Mouse (Mus musculus): ENCODE results near the gene Clpb.

The Clpb gene

DNA sequence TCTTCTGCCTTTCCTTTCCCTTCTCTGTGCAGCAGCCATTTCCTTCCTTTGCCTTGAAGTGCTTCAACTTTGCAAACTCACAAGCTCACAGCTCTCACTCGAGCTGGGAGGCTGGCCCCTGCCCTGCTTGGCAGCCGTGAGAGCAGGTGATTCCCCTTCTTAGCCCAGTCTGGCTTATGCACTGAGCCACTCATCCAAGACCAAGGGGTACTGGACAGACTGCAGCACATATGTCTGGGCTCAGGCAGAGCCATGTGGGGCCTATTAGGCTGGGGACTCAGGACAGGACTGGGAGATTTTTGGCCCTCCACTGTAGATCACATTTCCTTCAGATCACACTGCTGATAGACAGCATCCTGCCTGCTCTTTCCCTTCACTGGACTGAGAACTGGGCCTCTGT, 10.1 kb downstream of the Clpb start:
- no peak for DNase-seq (ENCODE audit: low read depth, low spot score)

DNA sequence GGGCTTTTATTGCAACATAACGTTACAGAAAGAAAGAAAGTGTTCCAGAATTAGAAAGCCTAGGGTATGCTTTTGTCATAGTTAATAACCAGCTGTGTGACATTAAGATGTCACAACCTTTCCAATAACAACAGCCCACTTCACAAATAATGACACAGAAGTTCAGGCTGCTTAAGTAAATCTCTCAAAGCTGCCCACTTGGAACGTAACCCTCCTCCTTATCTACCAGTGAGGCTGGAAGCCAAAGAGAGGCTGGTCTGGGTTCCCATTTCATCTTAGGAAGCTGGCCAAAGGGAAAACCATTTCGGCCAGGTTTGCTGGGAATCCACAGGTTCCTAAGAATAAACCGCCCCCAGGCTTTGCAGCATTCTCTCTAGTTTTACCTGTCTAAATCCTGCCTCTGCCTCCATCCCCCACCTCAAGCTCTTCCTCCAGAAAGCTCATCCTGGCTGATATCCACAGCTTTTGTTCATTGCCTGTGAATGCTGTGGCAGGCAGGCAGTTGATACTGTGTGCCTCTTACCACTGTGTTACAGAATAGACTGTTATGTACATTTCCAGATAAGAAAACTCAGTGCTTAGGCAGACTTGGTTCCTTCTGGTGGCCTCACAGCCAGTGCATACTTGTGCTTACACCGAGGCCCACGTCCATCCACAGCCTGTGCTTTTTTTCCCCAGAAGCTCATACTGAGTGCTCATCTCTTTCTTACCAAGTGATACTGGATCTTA, 12.8 kb downstream of the Clpb start:
- DNase-seq (ENCODE audit: low read depth, low spot score) = no peak

DNA sequence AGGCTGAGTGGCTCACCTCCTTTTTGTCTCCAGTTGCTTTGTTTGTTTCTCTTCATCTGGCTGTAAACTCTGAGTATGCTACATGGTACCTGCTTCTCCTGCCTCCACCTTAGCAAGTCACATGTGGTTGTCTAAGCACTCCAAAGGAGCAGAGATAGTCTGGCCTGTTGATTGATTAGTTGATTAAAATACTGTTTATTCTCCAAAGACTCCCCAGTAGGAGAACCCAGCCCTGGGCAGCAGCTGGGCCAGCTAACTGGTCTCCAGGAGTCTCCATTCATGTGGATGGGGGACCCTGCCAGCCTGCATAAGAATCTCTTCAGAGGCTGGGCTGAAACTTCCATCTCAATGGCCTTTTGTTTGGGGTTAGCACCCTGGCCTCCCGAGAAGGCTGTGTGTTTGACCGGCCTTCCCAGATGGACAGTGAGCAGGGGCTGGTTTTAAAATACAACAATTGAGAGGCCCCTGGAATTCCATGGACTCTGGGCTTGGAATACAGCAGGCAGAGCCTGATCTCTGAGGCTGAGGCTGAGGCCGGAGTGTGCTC, 13.4 kb downstream of the Clpb start:
- DNase-seq (ENCODE audit: low read depth, low spot score) = peak; percentile 42

DNA sequence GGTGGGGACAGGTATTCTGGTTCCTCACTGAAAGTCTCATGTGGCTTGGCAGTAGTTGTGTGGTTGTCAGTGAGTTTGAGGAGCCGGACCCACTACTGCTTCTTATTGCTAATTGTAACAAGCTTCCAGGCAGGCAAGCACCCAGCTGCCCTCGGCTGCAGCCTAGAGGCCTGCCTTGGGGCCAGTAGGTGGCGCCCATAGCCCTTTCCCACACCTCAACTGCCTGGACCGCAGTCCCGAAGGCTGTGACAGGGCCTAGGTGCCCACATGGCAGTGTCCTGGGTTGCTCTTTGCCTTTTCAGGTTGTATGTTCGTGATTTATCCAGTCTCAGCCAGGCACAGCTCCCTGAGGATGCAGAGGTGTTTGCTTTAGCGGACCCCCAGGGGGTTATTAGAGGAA, 16.2 kb downstream of the Clpb start:
- DNase-seq (ENCODE audit: low read depth, low spot score) = peak; percentile 70

DNA sequence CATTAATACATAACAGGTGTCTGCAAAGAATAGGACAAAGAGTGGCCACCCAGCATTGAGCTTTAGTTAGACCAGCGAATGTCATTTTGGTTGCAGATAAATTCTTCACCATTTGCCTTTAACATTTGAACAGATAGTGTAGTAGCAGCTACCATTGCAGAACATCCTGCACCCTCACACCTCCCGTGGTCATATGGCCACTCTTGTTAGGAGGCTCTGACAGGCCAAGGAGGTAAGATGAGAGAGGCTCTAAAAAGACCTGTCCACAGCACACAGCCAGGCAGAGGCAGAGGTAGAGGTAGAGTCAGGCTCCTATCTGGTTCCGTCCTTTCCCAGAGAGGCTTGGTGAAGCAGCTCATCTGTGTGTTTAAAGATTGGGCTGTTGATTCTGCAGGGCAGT, 17.5 kb downstream of the Clpb start:
- no peak for DNase-seq (ENCODE audit: low read depth, low spot score)

DNA sequence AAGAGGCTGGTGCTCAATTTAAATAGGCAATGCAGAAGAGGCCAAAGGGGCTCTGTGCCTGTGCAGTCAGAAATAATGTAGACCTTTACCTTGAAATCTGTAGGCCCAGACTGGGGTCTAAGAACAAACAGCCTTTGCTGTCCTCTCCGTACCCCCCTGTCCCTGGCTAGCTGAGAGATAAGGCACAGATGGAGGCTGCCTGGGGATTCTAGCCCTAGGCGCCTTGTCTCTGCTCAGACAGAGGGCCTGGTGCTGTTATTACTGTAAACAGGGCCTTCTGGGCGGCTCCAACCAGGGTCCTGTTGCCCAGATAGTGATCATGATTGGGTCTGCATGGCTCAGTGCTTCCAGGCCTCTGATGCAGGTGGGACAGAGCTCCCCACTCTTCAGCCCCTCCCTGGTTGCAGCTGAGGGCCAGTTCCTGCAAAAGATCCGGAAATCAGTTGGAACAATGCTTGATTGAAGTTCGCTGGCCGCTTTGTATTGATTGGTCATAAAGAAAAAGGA, 18.2 kb downstream of the Clpb start:
- DNase-seq (ENCODE audit: low read depth, low spot score) = no peak

DNA sequence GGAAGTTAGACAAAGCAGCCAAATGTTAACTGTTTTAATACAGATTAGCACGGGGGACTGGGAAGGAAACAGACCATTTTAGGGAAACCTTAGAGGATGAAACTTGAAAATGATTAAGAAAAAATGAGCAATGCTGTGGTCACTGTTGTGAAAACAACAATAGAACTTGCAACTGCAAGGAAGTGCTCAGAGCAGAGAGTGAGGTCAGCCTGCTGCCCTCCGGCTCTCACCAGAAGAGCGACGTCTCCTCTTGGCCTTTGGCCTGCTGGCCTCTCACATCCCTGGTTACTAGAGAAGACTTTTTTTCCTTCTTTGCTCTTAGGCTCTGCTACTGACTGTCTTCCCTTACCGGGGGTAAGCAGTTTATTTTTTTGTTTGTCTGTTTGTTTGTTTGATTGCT, 19.5 kb downstream of the Clpb start:
- no peak for DNase-seq (ENCODE audit: low read depth, low spot score)

DNA sequence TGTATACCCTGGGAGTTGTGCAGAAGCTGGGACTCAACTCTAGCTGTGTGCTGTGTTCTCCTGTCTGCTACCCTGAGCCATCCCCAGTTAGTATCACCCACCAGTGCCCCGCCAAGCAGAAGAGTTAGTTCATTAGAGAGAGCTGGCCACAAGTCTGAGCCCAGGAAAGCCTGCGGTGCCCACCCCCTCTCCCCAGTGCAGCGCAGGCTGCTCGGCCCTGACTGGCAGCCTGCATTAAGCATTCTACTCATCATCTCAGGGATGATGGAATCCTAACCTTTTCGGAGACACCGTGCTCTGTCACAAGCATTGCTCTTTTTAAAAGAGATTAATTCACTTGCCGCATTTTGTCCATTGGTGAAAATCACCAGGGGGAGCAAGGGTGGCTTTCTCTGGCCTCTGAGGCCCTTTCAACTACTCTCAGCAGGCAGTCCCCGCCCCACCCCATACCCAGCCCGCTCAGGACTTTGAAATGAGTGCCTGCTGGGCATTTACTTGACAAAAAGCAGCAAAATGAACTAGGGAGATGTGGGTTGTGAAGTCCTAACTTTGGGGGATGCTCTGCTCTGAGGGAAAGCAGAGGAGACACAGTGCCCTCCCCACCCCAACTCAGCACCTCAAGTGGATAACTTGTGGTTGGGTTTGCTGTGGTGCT, 20.7 kb downstream of the Clpb start:
- DNase-seq (ENCODE audit: low read depth, low spot score) = no peak

DNA sequence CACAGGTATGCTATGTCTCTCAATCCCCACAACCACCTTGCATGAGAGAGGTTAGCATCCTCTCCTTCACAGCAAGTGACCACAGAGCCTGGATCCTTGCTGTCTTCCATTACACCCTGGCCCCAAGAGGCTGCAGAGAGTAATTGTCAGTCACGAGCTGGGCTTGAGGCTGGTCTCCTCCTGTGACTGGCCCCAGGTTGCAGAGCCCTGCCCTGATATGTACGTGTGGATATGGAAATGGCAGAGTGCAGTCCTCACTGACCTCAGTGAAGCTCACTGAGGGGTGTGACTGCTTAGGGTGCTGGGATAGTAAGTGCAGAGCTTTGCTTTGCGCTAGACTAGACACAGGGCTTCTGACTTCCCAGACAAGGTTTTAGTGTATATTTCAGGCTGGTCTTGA, 21.2 kb downstream of the Clpb start:
- no peak for DNase-seq (ENCODE audit: low read depth, low spot score)

DNA sequence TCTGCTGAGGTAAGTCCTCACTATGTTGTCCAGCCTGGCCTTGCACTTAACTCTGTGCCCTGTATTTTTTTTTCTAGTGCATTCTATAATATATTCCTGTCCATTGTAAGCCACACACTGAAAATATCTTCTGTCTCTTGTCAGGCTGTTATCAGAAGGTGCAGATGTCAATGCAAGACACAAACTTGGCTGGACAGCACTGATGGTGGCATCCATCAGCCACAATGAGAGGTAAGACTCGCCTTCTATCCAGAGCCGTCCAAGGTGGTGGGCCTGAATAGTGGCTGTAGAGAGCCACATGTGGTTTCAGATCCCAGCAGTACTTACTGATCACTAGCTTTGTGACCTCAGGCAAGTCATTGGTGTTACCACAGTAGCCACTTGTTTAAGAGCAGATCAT, 23.7 kb downstream of the Clpb start:
- no peak for DNase-seq (ENCODE audit: low read depth, low spot score)

DNA sequence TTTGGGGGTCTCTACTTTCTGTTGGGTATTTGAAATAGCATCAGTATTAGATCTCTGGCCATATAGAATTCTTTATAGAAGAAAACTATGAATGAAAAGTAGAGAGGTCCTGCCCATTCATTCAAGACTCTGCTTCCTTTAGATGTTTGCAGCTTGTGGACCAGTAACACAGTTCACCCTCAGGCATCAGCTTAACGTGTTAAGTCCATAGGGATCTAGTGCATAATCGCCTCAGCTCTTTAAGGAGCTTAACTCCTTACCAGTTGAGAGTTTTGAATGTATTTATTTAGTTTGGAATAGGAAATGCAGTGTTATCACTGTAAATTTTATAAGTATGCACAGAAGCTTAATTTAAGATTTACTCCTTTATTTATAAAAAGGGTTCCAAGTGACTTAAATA, 27.0 kb downstream of the Clpb start:
- no peak for DNase-seq (ENCODE audit: low read depth, low spot score)

DNA sequence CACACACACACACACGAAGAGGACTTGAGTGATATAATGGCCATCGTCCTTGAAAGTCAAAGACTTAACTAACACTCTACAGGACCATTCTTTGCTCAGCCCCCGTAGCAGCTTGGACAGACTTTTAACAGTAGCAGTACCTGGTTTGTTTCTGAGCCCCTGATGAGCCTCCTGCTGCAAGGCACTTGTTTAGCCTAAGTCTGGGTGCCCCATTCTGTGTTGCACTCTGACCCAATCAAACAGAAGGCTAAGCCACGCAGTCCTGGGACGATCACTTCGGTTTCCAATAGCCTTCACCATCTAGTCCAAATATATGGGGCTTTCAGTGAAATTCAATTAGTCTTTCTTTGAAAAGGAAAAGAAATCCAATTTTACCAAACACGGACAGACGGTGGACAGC, 28.4 kb downstream of the Clpb start:
- no peak for DNase-seq (ENCODE audit: low read depth, low spot score)

DNA sequence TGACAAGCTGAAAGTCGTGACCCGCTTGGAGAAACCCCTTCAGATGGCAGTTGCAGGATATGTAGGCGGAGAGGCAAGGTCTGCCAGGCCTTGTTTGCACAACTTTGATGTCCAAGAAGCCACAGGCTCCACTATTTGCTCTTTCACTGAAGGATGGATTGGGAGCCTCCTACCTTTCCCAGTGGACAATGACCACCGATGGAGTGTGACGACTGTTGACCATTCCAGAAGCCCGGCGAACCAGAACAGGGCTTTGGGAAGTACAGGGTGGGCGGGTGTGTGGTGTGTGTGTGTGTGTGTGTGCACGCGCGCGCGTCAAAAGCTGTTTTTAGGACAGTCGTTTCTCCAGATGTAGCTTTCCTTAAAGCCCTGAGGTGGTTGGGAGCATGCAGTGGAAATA, 29.0 kb downstream of the Clpb start:
- DNase-seq (ENCODE audit: low read depth, low spot score) = no peak

DNA sequence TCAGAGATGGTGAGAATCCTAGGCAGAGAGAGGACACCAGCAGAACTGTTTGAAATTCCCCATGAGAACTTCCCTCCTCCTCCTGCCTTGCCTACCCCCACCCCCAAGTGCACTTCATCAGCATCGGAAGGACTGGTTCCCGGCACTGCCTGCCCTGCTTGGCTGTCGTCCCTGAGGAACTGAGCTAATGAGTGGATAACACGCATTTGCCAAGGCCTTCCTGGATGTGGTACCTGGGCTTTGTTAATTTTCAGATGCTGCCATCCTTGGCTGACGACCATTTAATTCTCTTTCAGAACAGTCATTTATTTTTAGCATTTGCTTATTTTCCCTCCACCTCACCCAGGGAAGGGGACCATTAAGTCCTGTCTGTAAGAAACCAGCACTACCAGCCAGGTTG, 32.0 kb downstream of the Clpb start:
- DNase-seq (ENCODE audit: low read depth, low spot score) = no peak

DNA sequence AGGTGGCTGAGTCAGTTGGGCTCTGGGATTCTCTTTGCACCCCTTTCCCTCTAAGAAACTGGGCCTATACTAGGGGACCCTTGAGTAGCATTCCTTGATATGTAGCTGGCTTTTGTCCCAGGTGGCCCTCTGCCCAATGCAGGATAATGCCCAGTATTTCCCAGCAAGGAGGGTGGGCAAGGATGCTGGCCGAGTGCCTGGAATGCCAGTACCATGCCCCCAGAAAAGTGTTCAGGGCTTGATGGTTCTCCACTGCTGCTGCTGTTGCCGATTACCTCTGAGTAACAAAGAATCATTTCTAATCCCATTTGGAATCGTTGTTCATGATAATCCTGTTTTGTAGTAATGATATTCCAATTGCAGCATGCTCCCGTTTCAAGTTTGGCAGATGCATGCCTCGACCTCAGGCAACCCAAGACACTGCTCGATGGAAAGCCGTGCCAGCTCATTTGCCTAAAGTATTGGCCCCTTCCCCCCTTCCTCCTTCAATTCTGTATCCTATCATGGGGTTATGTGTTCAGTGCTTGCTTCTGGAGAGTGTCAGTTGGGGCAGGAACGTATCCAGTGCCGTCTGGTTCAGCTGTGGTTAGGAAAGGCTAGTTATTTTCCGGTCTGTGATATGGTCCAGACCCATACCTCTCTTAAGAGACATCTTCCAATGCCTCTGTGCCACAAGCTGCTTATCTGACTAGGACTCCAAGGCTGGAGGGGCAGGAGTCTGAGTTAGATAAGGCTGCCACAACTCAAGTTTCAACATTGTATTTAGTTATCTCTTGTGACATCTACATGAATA, 33.7 kb downstream of the Clpb start:
- no peak for DNase-seq (ENCODE audit: low read depth, low spot score)

DNA sequence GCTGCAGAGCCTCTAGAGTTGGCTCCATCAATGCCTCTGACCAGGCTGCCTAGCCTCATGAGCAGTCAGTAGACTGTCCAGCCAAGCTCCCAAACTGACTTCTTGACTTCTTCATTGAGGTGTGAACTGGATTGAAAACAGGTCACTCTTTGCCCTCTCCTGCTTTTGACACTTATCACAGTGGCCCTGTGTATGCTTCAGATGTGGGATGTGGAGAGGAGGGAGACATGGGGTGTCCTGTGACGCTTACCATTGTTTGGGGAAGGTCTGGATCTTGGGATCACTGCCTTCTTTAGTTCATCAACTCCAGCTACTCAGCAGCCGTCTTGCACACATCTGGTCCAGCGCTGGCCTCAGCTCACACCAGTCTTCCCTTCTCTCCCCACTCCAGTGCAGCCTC, 36.9 kb downstream of the Clpb start:
- no peak for DNase-seq (ENCODE audit: low read depth, low spot score)

DNA sequence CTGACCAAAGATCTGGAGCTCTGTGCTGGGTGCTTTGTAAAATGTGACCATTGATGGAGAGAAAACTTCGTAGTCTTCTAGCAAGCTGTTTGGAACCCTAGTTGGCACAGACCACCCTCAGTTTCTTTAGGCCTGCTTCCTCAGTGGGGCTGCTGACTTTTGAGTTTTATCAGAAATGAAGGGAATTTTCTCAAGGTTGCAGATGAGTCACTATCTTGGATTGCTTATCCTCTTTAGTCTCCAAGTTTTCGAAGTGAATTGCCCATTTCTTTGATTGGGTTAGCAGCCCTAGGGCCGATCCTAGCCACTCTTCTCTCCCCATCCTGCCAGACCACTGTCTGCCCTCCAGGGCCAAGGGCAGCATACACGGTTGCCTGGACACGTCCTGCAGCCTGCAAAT, 39.3 kb downstream of the Clpb start:
- no peak for DNase-seq (ENCODE audit: low read depth, low spot score)

DNA sequence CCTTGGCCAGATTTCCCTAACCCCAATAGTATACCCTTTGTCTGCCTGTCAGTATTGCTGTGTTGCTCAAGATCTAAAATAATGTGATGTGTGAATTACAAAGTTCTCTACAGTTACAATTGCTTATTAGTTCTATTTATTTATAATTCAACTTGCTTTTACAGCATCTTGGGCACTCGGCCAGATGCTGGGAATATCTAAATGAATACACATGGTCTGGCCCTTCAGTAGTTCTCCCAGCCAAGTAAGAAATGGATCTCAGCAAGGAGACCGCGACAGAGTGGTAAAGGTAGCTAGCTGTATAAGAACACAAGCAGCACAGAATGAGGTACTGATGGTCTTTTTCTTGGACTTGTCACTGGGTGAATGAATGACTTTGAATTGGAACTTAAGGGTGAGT, 46.2 kb downstream of the Clpb start:
- no peak for DNase-seq (ENCODE audit: low read depth, low spot score)

DNA sequence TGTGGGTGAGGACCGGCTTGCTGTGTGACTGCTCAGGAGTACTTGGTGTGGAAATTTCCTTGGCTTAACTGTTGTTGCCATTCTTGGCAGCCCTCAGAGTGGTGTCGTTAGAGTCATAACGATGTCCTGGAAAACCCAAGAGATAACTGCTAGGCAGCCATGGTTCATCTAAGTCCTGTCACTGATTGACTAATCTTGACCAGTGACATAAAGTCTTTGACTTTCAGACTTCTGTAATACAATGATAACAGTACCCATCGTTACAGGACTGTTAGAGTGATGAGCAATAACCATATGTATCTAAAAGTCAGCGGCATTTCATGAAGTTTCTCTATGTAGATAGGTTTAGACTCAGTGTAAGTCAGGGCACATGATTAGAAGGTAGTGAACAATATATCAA, 46.8 kb downstream of the Clpb start:
- no peak for DNase-seq (ENCODE audit: low read depth, low spot score)

DNA sequence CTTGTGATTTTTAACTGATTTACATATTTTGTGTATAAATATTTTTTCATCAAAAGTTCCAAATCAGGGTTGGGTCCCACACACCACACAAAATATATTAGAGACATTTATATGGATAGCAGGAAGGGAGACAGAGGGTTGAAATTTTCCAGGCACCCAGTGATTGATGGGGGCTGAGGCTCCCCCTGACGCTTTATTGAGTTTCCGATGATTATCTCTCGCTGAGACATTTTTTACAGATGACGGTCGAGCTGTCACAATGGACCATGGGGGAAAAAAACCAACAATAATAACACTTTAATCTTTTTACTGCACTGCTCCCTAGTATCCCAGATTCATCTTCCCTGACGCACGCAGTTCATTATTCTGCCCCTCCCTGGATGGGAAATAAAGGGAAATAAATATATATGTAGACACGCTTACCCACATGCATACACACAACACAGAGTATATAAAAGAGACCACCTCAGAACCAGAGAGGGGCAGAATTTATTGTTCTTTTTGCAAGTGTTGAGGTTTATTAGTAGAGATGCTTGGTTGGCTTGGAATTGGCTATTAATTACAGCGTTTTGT, 50.5 kb downstream of the Clpb start:
- no peak for DNase-seq (ENCODE audit: low read depth, low spot score)

DNA sequence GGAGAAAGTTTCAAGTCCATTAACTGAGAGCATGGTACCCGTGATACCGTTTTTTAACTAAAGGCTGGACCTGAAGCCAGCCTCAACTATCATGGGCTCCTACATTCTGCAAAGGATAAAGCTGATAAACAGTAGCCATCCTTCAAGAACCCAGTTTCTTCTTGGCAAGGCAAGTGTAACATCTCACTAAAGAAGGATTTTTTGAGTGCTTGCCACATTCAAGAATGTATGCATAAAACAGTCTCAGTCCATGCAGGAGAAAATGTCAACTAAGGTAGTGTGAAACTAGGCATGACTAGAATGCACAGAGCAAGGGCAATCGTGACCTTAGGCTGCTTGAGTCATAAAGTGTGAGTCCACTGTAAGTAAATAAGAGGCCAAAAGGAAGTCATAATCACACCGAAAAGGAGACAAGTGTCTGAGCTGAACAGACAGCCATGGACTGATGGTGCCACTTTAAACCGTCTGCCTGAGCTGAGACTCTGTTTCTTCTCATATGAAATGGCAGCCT, 51.7 kb downstream of the Clpb start:
- no peak for DNase-seq (ENCODE audit: low read depth, low spot score)

DNA sequence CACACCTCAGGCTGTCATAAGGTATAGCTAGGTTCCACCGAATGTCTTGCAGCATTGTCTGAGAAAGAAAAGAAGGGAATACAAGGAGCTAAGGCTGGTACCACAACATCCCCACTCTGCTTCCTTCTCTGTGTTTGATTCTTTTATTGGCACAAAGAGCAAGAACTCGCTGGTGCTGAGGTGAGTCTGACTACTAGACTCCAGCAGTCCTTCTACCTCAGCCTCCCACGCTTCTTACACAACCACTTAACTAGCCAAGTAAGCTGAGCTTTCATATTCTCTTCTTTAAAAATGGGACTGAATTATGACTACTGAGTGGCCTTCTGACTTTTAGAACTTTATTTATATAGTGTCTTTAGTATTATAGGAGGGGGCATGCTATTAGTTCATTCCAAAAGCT, 56.9 kb downstream of the Clpb start:
- no peak for DNase-seq (ENCODE audit: low read depth, low spot score)
